9 mouse cellular contexts compared by ENCODE assay signal in the genomic region with DNA sequence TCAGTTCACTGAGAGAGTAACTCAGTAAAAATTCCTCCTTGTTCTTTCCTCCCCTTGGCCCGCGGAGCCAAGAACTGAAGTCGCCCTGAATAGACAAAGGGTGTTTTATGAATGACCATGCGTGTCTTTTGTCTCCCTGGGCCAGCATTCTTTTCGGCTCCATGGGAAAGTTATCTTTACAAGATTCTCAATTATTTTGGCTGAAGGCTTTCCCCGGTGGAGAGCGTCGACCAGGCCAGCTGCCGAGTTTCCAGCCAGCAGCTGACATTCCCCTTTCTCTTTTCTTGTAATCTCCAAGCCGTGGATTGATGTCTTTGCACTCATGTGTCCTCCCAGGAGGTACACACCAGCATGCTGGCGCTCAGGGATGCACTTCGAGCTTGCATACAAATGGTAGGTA. TPM values are rescaled to one million over a fixed set of nuclear protein-coding genes. Genes with fewer than 3 reads are reported as not detected.
DNase-seq lines count a peak whose midpoint lies in the region; ATAC-seq and TF ChIP-seq lines count a peak whose summit lies in the region.
"Had no signal": no experiment of that assay in that cellular context is flagged by ENCODE, and none has a peak within 500 bp of the region (broad histone marks: within the 10 kb centered on the region; RNA-seq: fewer than 3 reads in every experiment).

No protein-coding gene starts in this region.

- no peak overlapping the region; the same call in 1 of the 2 replicates for H3K4me2 ChIP-seq in lung, embryonic 15.5 days
- H3K4me2 ChIP-seq in limb, embryonic 15.5 days, result no peak overlapping the region

- no peaks in the 10 kb centered on the region for H3K27me3 ChIP-seq in lung, embryonic 15.5 days
- H3K27me3 ChIP-seq in limb, embryonic 15.5 days, result no peaks in the 10 kb centered on the region
- no peaks in the 10 kb centered on the region for H3K27me3 ChIP-seq in testis, adult 2 months (ENCODE audit: control insufficient read depth, insufficient read depth, low read length)

- H3K9ac ChIP-seq in lung, embryonic 15.5 days, result no peak overlapping the region
- H3K9ac ChIP-seq in limb, embryonic 15.5 days, result no peak overlapping the region

- no peak for ATAC-seq in lung, embryonic 15.5 days (ENCODE audit: borderline replicate concordance, extremely low read depth, low FRiP score, low TSS enrichment)
- peak; percentile 45; the same call in 1 of the 2 replicates for ATAC-seq in limb, embryonic 15.5 days (ENCODE audit: insufficient number of reproducible peaks, low FRiP score, low TSS enrichment, low read depth)

- WGBS in lung, embryonic 15.5 days, result 36% methylated on average over 12 of the region's 12 CpGs
- WGBS in limb, embryonic 15.5 days, result 35% methylated on average over 12 of the region's 12 CpGs

- no peak overlapping the region for H3K4me3 ChIP-seq in lung, embryonic 15.5 days
- H3K4me3 ChIP-seq in limb, embryonic 15.5 days, result no peak overlapping the region
- H3K4me3 ChIP-seq in testis, adult 2 months (ENCODE audit: control insufficient read depth, low read depth, low read length), result no peak overlapping the region

- H3K36me3 ChIP-seq in lung, embryonic 15.5 days, result no peaks in the 10 kb centered on the region
- H3K36me3 ChIP-seq in limb, embryonic 15.5 days, result no peaks in the 10 kb centered on the region
- no peaks in the 10 kb centered on the region for H3K36me3 ChIP-seq in testis, adult 2 months (ENCODE audit: control insufficient read depth, insufficient read depth, low read length)
- H3K36me3 ChIP-seq: G1E had no signal

- peak overlapping the region; percentile 53 for H3K27ac ChIP-seq in lung, embryonic 15.5 days
- H3K27ac ChIP-seq in limb, embryonic 15.5 days, result peak overlapping the region; percentile 81
- peak overlapping the region; percentile 67 for H3K27ac ChIP-seq in testis, adult 2 months (ENCODE audit: control insufficient read depth, insufficient read depth, low read depth, low read length)

- no peak for TF ChIP-seq CTCF in testis, adult 2 months (IDR thresholded peaks at IDR 0.05; ENCODE audit: control insufficient read depth, insufficient read depth, insufficient replicate concordance, low read depth, low read length)

- TF ChIP-seq POLR2A in testis, adult 2 months (IDR thresholded peaks at IDR 0.05; ENCODE audit: control insufficient read depth, low read depth, low read length), result no peak

- no peaks in the 10 kb centered on the region for H3K9me3 ChIP-seq in lung, embryonic 15.5 days
- no peaks in the 10 kb centered on the region for H3K9me3 ChIP-seq in limb, embryonic 15.5 days

- peaks cover 20% of the 10 kb centered on the region for H3K4me1 ChIP-seq in lung, embryonic 15.5 days
- H3K4me1 ChIP-seq in limb, embryonic 15.5 days, result peaks cover 26% of the 10 kb centered on the region
- H3K4me1 ChIP-seq in testis, adult 2 months (ENCODE audit: control insufficient read depth, insufficient read depth, low read length), result no peaks in the 10 kb centered on the region

- no peak for DNase-seq in lung, postnatal 25 days (ENCODE audit: low spot score)
- DNase-seq in gastrocnemius, postnatal 10 days, result peak; percentile 34
- DNase-seq in spleen, postnatal 36 days (ENCODE audit: low spot score in 2 of 2), result no peak
- DNase-seq in adrenal gland, adult 18-20 months (ENCODE audit: low spot score in 2 of 2), result no peak
- no peak for DNase-seq in cerebellum, adult 9-11 months

RNA-seq across cellular contexts. Expression of gene Pdpn, which starts 19.7 kb away (rescaled TPM):
- polyA plus RNA-seq in lung, embryonic 15.5 days (2015; fragmentation: Nextera tagmentation; extraction: Ambion mirVana), result 47.2 and 51.0 TPM in 2 replicates
- 10 to 100 TPM; 23.1 to 28.3 TPM for total RNA-seq in gastrocnemius, postnatal 10 days (2021)
- polyA plus RNA-seq in limb, embryonic 15.5 days (2015; fragmentation: Nextera tagmentation; extraction: Ambion mirVana), result 64.0 and 70.4 TPM in 2 replicates
- 1.3 and 2.0 TPM in 2 replicates for polyA plus RNA-seq in testis, adult 2 months (2012; rRNA removed)
- 10 to 100 TPM in 1 of 2 experiments, 1 to 10 TPM in 1; 5.8 to 10.6 TPM for total RNA-seq in adrenal gland, adult 18-20 months (2021)
- polyA plus RNA-seq: G1E had no signal

Comparison
In these comparisons a context has a peak if more than half of its experiments do, and no peak if none do; other contexts are left out.
1. RNA of gene Pdpn, which starts 19.7 kb away (polyA plus RNA-seq): 64.0 to 70.4 TPM in limb, embryonic 15.5 days and 47.2 to 51.0 TPM in lung, embryonic 15.5 days; 1.3 to 2.0 TPM in testis, adult 2 months; every median in the first group is over 10 times any median in the second.
2. Peak in every context shown above with its lines, with median percentiles within 50 percentile points of each other: H3K27ac ChIP-seq.